Mouse (Mus musculus): ENCODE measurements around the gene Cacna1e. TPM values are rescaled to one million over a fixed set of nuclear protein-coding genes. Genes with fewer than 3 reads are reported as not detected.

Gene Cacna1e
- total RNA-seq (2014; rRNA removed): 57.5 and 58.2 TPM in 2 replicates
- polyA plus RNA-seq (2015; fragmentation: Nextera tagmentation; extraction: Ambion mirVana): 8.0 and 8.9 TPM in 2 replicates

DNA sequence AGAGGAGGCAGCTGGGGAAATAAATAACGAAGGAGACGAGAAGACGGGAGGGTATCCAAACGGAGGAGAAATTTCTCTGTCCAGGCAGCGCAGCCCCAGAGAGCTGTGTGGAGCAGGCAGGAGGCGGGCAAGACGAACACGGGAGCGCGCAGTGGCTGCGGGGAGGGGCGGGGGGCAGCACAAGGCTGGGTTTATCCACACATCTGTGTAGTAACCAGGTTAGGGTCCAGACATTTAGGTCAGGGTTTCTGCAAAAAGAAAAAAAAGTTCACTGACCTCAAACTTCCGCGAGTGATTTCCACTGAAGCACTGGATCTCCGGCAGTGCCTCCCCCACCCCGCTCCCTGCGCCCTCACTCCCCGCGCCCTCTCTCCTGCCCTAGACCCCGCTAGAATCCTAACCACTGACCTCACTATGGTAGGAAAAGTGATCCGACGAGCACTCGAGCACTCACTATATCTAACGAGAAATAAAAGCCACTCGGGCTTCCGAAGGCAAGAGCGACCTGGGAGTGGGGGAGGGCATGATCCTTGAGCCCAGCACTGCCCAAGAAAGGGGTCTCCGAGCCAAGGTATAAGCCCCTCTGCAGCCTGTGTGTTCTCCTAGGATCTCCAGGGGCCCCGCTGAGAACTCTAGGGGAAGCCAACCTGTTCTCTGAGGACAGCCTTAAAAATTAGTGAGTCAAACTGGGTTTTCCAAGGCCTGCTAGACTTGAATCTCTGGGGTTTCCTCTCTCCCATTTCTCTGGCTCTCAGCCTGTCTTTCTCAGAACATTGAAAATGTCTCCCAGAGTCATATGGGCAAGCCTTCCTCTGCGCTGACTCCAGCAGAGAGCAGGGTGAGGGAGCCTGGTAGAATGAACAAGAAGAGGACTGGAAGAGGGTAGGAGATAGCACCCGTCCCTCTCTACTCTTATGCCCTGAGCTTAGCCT, at the start of gene Cacna1e:
Cacna1e (minus strand) TSS at position 227 of the 932 bp plus-strand sequence.
- H3K4me2 ChIP-seq (ENCODE audit: low read depth, low read length): peak within 1 kb of the TSS; percentile 90
- H3K4me1 ChIP-seq (ENCODE audit: insufficient read depth, low read length): peaks cover 17% of the 10 kb centered on the region
- no peaks in the 10 kb centered on the region for H3K9me3 ChIP-seq (ENCODE audit: low read length)
- ATAC-seq (no peak), DNase-seq (ENCODE audit: low spot score) (peak; percentile 38)
- WGBS: 7% methylated on average over 29 of the region's 31 CpGs
- H3K36me3 ChIP-seq (ENCODE audit: insufficient read depth, low read length): no peaks in the 10 kb centered on the region
- peak within 1 kb of the TSS; percentile 41 for H3K9ac ChIP-seq (replicated peaks; ENCODE audit: low read length)
- H3K27me3 ChIP-seq (ENCODE audit: insufficient read depth, low read length): no peaks in the 10 kb centered on the region
- H3K27ac ChIP-seq: no peak within 1 kb of the TSS
- no peak for TF ChIP-seq CTCF (IDR thresholded peaks at IDR 0.05; ENCODE audit: low read depth)
- H3K4me3 ChIP-seq (ENCODE audit: low read length): peak within 1 kb of the TSS; percentile 47

DNA sequence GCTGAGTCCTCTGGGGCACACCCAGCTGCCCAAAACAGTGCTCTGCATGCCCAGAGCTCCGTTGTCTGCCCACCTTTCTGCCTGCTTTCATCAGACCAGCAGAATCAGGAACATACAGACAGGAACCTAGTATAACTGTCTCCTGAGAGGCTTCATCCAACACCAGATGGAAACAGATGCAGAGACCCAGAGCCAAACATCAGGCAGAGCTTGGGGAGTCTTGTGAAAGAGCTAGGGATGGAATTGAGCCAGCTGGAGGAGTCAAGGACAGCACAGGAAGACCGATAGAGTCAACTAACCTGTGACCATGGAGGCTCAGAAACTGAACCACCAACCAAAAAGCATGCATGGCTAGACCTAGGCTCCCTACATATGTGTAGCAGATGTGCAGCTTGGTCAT, 34.1 kb upstream of the Cacna1e start:
- TF ChIP-seq CTCF (IDR thresholded peaks at IDR 0.05; ENCODE audit: low read depth): no peak
- Histone ChIP-seq H3K27ac (no peak overlapping the region), H3K27me3 (ENCODE audit: insufficient read depth, low read length) (no peaks in the 10 kb centered on the region), H3K4me1 (ENCODE audit: insufficient read depth, low read length) (no peaks in the 10 kb centered on the region), H3K4me2 (ENCODE audit: low read depth, low read length) (no peak overlapping the region), H3K36me3 (ENCODE audit: insufficient read depth, low read length) (no peaks in the 10 kb centered on the region), H3K9me3 (ENCODE audit: low read length) (no peaks in the 10 kb centered on the region), H3K9ac (replicated peaks; ENCODE audit: low read length) (no peak overlapping the region), H3K4me3 (ENCODE audit: low read length) (no peak overlapping the region)
- DNase-seq (ENCODE audit: low spot score) (no peak), ATAC-seq (no peak)
- WGBS: 75% methylated on average over 2 of the region's 2 CpGs

DNA sequence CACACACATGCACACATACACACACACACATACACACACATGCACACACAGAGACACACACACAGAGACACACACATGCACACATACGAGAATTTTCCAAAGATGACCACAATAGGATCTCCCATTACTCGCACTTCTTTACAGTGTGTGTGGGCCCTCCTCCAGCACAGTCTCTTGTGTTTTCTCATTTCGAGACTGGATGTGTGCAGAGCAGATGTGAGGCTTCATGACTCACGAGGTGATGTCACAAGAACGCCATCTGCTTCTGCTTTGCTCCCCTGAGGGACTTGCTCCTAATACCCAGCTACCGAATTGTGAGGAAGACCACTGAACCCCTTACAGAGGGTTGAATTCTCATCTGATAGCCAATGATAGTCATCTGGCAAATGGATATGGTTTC, 33.1 kb upstream of the Cacna1e start:
- ATAC-seq (no peak), DNase-seq (ENCODE audit: low spot score) (peak; percentile 32)
- Histone ChIP-seq H3K9ac (replicated peaks; ENCODE audit: low read length) (no peak overlapping the region), H3K27ac (no peak overlapping the region), H3K4me2 (ENCODE audit: low read depth, low read length) (no peak overlapping the region), H3K27me3 (ENCODE audit: insufficient read depth, low read length) (no peaks in the 10 kb centered on the region), H3K36me3 (ENCODE audit: insufficient read depth, low read length) (no peaks in the 10 kb centered on the region), H3K9me3 (ENCODE audit: low read length) (no peaks in the 10 kb centered on the region), H3K4me3 (ENCODE audit: low read length) (no peak overlapping the region), H3K4me1 (ENCODE audit: insufficient read depth, low read length) (no peaks in the 10 kb centered on the region)
- WGBS: 59% methylated on average over 6 of the region's 6 CpGs
- TF ChIP-seq CTCF (IDR thresholded peaks at IDR 0.05; ENCODE audit: low read depth): no peak

DNA sequence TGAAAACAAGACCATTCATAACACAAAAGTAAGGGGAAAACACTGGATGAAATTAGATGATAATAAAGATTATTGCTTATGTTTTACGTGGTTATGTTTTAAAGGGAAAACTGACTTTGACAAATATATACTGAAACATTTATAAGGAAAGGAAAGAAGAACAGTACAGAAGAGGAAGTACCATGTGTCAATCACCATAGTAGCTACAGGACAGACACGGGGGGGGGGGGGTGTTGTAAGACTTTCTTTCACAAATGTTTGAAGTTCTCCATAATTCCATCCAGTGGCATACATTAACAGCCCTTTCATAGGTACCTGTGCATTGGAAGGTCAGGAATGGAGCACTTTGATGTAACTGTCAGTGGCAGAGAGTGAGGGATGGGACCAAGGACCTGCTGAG, 25.3 kb upstream of the Cacna1e start:
- no peak for ATAC-seq
- Histone ChIP-seq H3K27ac (no peak overlapping the region), H3K9ac (replicated peaks; ENCODE audit: low read length) (no peak overlapping the region), H3K27me3 (ENCODE audit: insufficient read depth, low read length) (no peaks in the 10 kb centered on the region), H3K4me3 (ENCODE audit: low read length) (no peak overlapping the region), H3K9me3 (ENCODE audit: low read length) (no peaks in the 10 kb centered on the region), H3K4me2 (ENCODE audit: low read depth, low read length) (no peak overlapping the region), H3K4me1 (ENCODE audit: insufficient read depth, low read length) (no peaks in the 10 kb centered on the region), H3K36me3 (ENCODE audit: insufficient read depth, low read length) (no peaks in the 10 kb centered on the region)
- no peak for DNase-seq (ENCODE audit: low spot score)
- no peak for TF ChIP-seq CTCF (IDR thresholded peaks at IDR 0.05; ENCODE audit: low read depth)
- WGBS: 82% methylated on average over 2 of the region's 2 CpGs

DNA sequence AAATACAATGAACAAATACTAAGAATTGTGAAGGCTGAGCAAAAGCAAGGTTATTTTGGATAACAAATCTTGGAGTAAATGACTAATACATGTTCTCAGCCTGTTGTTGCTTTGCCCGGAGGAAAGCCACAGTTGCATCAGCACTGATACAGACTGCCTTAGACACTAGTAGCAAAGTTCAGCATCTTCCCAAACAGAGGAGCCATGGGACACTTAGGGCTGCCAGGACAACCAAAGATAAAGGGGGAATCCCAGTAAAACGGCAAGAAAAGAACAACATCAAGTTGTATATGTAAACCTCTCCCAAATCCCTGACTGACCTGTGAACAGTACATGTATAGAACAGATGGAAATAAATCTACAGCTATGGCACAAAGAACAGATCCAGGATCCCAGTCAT, 13.1 kb upstream of the Cacna1e start:
- Histone ChIP-seq H3K27ac (no peak overlapping the region), H3K4me2 (ENCODE audit: low read depth, low read length) (no peak overlapping the region), H3K36me3 (ENCODE audit: insufficient read depth, low read length) (no peaks in the 10 kb centered on the region), H3K4me3 (ENCODE audit: low read length) (no peak overlapping the region), H3K9ac (replicated peaks; ENCODE audit: low read length) (no peak overlapping the region), H3K9me3 (ENCODE audit: low read length) (no peaks in the 10 kb centered on the region), H3K27me3 (ENCODE audit: insufficient read depth, low read length) (no peaks in the 10 kb centered on the region), H3K4me1 (ENCODE audit: insufficient read depth, low read length) (no peaks in the 10 kb centered on the region)
- DNase-seq (ENCODE audit: low spot score) (no peak), ATAC-seq (no peak)
- WGBS: 87% methylated on average over 2 of the region's 2 CpGs
- no peak for TF ChIP-seq CTCF (IDR thresholded peaks at IDR 0.05; ENCODE audit: low read depth)

DNA sequence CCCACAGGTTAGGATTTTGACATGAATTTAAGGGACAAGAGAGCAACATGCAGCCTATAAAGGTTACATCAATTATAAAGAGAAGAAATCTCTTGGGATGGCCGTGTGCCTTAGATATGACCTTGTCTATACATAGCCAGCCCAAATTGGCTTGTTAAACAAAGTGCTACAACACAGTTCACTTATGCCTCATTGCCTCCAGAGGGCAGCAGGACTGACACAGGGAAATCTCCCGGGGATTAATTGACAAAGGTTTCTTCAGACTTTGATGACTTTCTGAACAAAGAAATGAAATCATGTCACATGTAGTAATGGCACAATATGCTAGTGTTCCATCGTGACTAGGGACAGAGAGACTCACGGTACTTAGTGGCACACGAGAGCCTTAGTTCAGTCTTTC, 5.9 kb upstream of the Cacna1e start:
- H3K27ac ChIP-seq: no peak overlapping the region
- DNase-seq (ENCODE audit: low spot score) (peak; percentile 36), ATAC-seq (no peak)
- TF ChIP-seq CTCF (IDR thresholded peaks at IDR 0.05; ENCODE audit: low read depth): peak; percentile 24
- 46% methylated on average over 5 of the region's 5 CpGs for WGBS
- peaks cover 11% of the 10 kb centered on the region for H3K4me1 ChIP-seq (ENCODE audit: insufficient read depth, low read length)
- no peak overlapping the region for H3K4me3 ChIP-seq (ENCODE audit: low read length)
- H3K36me3 ChIP-seq (ENCODE audit: insufficient read depth, low read length): no peaks in the 10 kb centered on the region
- H3K9ac ChIP-seq (replicated peaks; ENCODE audit: low read length): no peak overlapping the region
- no peak overlapping the region for H3K4me2 ChIP-seq (ENCODE audit: low read depth, low read length)
- H3K9me3 ChIP-seq (ENCODE audit: low read length): no peaks in the 10 kb centered on the region
- no peaks in the 10 kb centered on the region for H3K27me3 ChIP-seq (ENCODE audit: insufficient read depth, low read length)

DNA sequence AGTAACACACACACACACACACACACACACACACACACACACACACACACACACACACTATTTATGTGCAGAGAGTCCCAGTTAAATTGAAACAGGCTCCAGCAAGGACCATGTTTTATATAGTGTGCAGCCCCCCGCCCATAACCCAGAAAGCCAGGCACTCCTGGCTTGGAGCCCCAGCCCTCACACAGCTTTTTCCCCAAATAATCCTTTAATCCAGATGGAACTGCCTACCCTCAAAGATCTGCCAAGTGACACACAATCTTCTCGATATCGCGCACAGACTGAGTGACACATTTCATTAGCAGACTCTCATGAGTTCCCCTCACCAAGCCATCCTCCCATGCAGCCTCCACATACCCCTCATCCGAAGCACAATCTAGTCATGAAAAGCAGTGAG, 4.2 kb upstream of the Cacna1e start:
- H3K27ac ChIP-seq: peak overlapping the region; percentile 11; the same call in 1 of the 2 replicates
- DNase-seq (ENCODE audit: low spot score): peak; percentile 43
- no peak for TF ChIP-seq CTCF (IDR thresholded peaks at IDR 0.05; ENCODE audit: low read depth)
- H3K9ac ChIP-seq (replicated peaks; ENCODE audit: low read length): no peak overlapping the region
- H3K9me3 ChIP-seq (ENCODE audit: low read length): no peaks in the 10 kb centered on the region
- H3K4me1 ChIP-seq (ENCODE audit: insufficient read depth, low read length): peaks cover 17% of the 10 kb centered on the region
- no peak overlapping the region for H3K4me2 ChIP-seq (ENCODE audit: low read depth, low read length)
- ATAC-seq: 0 out of 2 replicates have a peak, but pooled peaks have one; percentile 27
- no peaks in the 10 kb centered on the region for H3K27me3 ChIP-seq (ENCODE audit: insufficient read depth, low read length)
- no peaks in the 10 kb centered on the region for H3K36me3 ChIP-seq (ENCODE audit: insufficient read depth, low read length)
- WGBS: 54% methylated on average over 5 of the region's 5 CpGs
- H3K4me3 ChIP-seq (ENCODE audit: low read length): no peak overlapping the region

Measured in hindbrain, postnatal 0 days (tissue).